Mouse (Mus musculus) heart, embryonic 16.5 days (tissue): Measurements from ENCODE around the gene Actr6. TPM values are rescaled to one million over a fixed set of nuclear protein-coding genes. Genes with fewer than 3 reads are reported as not detected.
"Not testable (repeated sequence)": the region's sequence is repeated elsewhere in the genome, so short reads cannot be mapped to it uniquely, and the experiment has no call there.

Experiments
- ATAC-seq: fragments of 200-750 bp; cut with Nextera tagmentation; replicated peaks from 2 replicates; pipeline ENCODE4 v1.8.0; 2017; ENCODE audit warnings: moderate number of reproducible peaks; ENCODE audit not compliant: insufficient read depth, low FRiP score; ENCODE audit errors: extremely low read depth
- H3K27ac ChIP-seq: fragments of 300-500 bp; sonication (generic); 2 replicates; pipeline ENCODE4 v1.5.1; 2014; ENCODE audit warnings: mild to moderate bottlenecking, low read length, control low read depth, moderate library complexity
- H3K27me3 ChIP-seq: fragments of 300-500 bp; sonication (generic); 2 replicates; pipeline ENCODE4 v1.6.1; 2014; ENCODE audit warnings: low read length, mixed read lengths; ENCODE audit not compliant: control insufficient read depth, insufficient read depth
- H3K36me3 ChIP-seq: fragments of 300-500 bp; sonication (generic); 2 replicates; pipeline ENCODE4 v1.6.1; 2014; ENCODE audit not compliant: control insufficient read depth, insufficient read depth
- H3K4me1 ChIP-seq: fragments of 300-500 bp; sonication (generic); 2 replicates; pipeline ENCODE4 v1.6.1; 2014; ENCODE audit warnings: low read length, mixed read lengths; ENCODE audit not compliant: control insufficient read depth, insufficient read depth
- H3K4me2 ChIP-seq: fragments of 300-500 bp; sonication (generic); 2 replicates; pipeline ENCODE4 v1.6.1; 2014; ENCODE audit warnings: low read depth, mild to moderate bottlenecking, control low read depth, low read length
- H3K4me3 ChIP-seq: fragments of 300-500 bp; sonication (generic); 2 replicates; pipeline ENCODE4 v1.5.1; 2014; ENCODE audit warnings: mild to moderate bottlenecking, control low read depth, low read length
- H3K9ac ChIP-seq: fragments of 300-500 bp; sonication (generic); 2 replicates; pipeline ENCODE4 v1.6.1; 2014; ENCODE audit warnings: low read length, control low read depth
- H3K9me3 ChIP-seq: fragments of 300-500 bp; sonication (generic); replicated peaks from 2 replicates; pipeline ENCODE4 v1.6.1; 2016; ENCODE audit warnings: low read length; ENCODE audit not compliant: control insufficient read depth
- WGBS: fragments of 180-500 bp; shearing (Covaris S2); extraction: QIAGEN DNeasy Blood & Tissue Kit; methylation state at CpG from one replicate; pipeline ENCODE4 v1.1.7; 2014; 5-methylcytosine and 5-hydroxymethylcytosine counted together
- polyA plus RNA-seq: library from polyadenylated mRNA; unstranded; fragments of >200 nt; fragmentation: Nextera tagmentation; extraction: Ambion mirVana; gene quantifications from 2 replicates; pipeline ENCODE4 v1.2.1, GENCODE M21; 2015

Gene Actr6
- polyA plus RNA-seq, 1 experiment from 2014 or later, result 29.6 TPM

DNA sequence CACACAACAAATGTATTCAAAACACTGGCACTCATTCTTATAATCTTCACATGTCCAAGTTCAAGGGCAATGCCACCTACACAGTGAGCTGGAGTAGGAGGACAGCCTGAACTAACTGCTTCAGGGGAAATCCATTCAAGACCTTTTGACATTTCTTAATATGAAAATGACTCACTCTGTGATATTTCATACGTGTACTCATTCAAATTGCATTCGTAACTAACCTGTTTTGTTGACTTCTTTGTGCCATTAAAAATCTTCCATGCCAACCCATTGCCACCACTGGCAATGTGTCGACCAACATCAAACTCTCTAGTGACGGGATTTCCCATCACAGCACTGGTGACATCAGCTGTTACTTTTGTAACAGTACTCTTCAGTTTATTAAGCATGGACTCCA is 54.0 kb downstream of the Actr6 start:
- Histone ChIP-seq H3K27ac (no peak overlapping the region), H3K36me3 (no peaks in the 10 kb centered on the region), H3K9me3 (no peaks in the 10 kb centered on the region), H3K4me1 (peaks cover 2% of the 10 kb centered on the region; the same call in 1 of the 2 replicates), H3K4me2 (no peak overlapping the region), H3K4me3 (no peak overlapping the region), H3K27me3 (no peaks in the 10 kb centered on the region), H3K9ac (no peak overlapping the region)
- ATAC-seq, result no peak
- 92% methylated on average over 4 of the region's 4 CpGs for WGBS

GRCm38 (mm10) chr10:89676609-89677008 is 55.5 kb downstream of the Actr6 start:
- H3K36me3 ChIP-seq, result no peaks in the 10 kb centered on the region
- no peak overlapping the region for H3K4me2 ChIP-seq
- no peak overlapping the region for H3K4me3 ChIP-seq
- no peak for ATAC-seq
- H3K27ac ChIP-seq, result no peak overlapping the region
- H3K4me1 ChIP-seq, result no peaks in the 10 kb centered on the region
- 78% methylated on average over 4 of the region's 4 CpGs for WGBS
- no peaks in the 10 kb centered on the region for H3K9me3 ChIP-seq
- no peak overlapping the region for H3K9ac ChIP-seq
- H3K27me3 ChIP-seq, result no peaks in the 10 kb centered on the region

DNA sequence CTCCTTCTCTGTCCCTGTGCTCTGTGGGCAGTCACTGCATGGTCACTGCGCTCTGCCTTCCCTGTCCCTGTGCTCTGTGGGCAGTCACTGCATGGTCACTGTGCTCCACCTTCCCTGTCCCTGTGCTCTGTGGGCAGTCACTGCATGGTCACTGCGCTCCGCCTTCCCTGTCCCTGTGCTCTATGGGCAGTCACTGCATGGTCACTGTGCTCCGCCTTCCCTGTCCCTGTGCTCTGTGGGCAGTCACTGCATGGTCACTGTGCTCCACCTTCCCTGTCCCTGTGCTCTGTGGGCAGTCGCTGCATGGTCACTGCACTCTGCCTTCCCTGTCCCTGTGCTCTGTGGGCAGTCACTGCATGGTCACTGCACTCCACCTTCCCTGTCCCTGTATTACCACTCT is 61.7 kb downstream of the Actr6 start:
- H3K4me2 ChIP-seq, H3K36me3 ChIP-seq, H3K27me3 ChIP-seq, H3K9ac ChIP-seq, H3K9me3 ChIP-seq, H3K4me1 ChIP-seq, H3K4me3 ChIP-seq, ATAC-seq, H3K27ac ChIP-seq: not testable (repeated sequence)
- WGBS, result 93% methylated on average over 5 of the region's 5 CpGs

DNA sequence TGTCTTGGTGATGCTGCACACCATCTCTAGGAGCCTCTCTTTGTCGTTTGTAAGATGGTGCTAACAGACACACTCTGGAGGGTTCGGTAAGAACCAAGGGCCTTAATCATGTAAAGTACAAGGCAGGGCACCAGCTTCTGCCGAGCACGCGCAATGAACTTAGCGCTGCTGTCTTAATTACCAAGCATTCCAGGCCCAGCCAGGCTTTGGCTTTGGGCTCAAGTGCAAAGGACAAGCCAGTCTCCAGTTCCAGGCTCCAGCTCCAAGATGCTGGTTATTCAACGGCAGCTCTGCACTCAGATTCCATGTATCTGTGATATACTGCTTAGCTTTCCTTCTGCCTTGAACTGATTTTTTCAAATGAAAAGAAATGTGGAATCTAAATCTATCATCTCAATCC is 64.5 kb downstream of the Actr6 start:
- Histone ChIP-seq H3K27ac (no peak overlapping the region), H3K9ac (no peak overlapping the region), H3K4me2 (no peak overlapping the region), H3K9me3 (no peaks in the 10 kb centered on the region), H3K36me3 (no peaks in the 10 kb centered on the region), H3K27me3 (no peaks in the 10 kb centered on the region), H3K4me1 (no peaks in the 10 kb centered on the region), H3K4me3 (no peak overlapping the region)
- ATAC-seq, result no peak
- WGBS, result 83% methylated on average over 7 of the region's 7 CpGs

DNA sequence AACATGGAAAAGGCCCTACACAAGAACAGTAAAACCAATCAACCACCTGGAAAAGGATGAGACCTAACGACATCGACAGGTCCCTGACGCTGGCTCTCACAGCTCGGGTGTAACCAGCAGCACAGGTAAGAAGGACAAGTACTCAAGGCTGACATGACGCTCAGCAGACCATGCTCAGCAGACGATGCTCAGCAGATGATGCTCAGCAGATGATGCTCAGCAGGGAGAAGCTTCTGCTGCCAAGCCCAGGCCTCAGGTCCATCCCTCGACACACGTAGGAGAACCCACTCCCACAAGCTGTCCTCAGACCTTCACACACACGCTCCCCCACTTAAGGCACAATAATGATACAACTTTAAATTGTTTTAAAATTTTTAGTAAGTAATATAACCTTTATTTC is 66.4 kb downstream of the Actr6 start:
- Histone ChIP-seq H3K4me3 (no peak overlapping the region), H3K36me3 (no peaks in the 10 kb centered on the region), H3K27ac (no peak overlapping the region), H3K9me3 (no peaks in the 10 kb centered on the region), H3K4me2 (no peak overlapping the region), H3K9ac (no peak overlapping the region), H3K4me1 (no peaks in the 10 kb centered on the region), H3K27me3 (no peaks in the 10 kb centered on the region)
- 85% methylated on average over 9 of the region's 9 CpGs for WGBS
- no peak for ATAC-seq

DNA sequence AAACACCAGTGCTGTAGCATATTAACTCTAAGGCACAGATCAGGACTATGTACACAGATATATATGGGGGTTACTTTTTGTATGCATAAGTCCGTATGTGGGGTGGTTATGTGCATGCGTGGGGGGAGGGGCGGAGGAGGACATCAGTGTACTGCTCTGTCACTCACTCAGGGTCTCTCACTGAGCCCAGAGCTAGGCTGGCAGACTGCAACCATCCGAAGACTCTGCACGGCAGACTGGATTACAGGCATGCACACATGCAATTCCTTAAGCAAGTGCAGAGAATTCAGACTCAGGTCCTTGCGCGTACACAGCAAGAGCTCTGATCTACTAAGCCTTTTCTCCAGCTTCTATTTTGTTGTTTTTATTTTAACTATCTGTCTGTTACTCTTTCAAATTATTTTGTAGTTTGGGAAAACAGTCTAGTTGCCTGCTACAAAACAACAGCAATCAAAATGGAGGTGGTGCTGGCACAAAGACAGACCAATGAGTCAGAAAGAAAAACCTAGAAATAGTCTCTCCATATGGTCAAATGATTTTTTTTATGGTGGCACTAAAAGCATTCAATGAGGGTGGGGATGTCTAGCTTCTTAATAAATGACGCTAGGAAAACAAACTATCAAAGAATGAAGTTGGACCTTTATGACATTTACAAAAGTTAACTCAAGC is 67.0 kb downstream of the Actr6 start:
- Histone ChIP-seq H3K36me3 (no peaks in the 10 kb centered on the region), H3K9me3 (no peaks in the 10 kb centered on the region), H3K9ac (no peak overlapping the region), H3K4me3 (no peak overlapping the region), H3K4me2 (no peak overlapping the region), H3K4me1 (no peaks in the 10 kb centered on the region), H3K27ac (no peak overlapping the region), H3K27me3 (no peaks in the 10 kb centered on the region)
- WGBS, result 91% methylated on average over 8 of the region's 8 CpGs
- no peak for ATAC-seq

Other genes with a start within 250 kb of the Actr6 start
- 0.99 and 1.2 TPM in 2 replicates for gene Nr1h4, start 198.7 kb downstream of the Actr6 start, polyA plus RNA-seq
- 0.11 TPM in 2 replicates for gene Slc17a8, start 111.0 kb downstream of the Actr6 start, polyA plus RNA-seq
- gene Scyl2, start 46.0 kb downstream of the Actr6 start, polyA plus RNA-seq, result 4.1 and 4.4 TPM in 2 replicates
- 19.9 and 22.9 TPM in 2 replicates for gene Uhrf1bp1l, start 12.7 kb upstream of the Actr6 start, polyA plus RNA-seq
- gene Anks1b, start 141.2 kb upstream of the Actr6 start, polyA plus RNA-seq, result 0.13 TPM in 1 of 2 replicates, not detected in the other